19 mouse cellular contexts compared by ENCODE assay signal in the genomic region with DNA sequence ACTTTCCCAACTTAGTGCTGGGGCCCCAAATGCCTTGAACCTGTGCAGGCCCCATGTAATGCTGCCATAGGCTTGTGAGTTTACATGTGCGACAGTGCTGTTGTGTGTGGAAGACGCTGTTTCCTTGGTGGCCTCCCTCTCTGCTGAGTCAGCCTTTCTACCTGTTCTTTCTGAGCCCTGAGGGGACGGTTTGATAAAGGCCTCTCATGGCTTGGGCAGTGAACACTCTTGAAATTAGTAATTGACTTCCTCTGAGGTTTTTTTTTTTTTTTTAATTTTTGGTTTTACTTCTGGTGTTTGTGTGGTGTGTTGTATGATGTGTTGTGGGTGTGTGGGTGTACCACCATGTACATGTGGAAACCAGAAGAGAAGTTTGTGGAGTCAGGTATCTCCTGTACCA.
"Had no signal": no experiment of that assay in that cellular context is flagged by ENCODE, and none has a peak within 500 bp of the region (broad histone marks: within the 10 kb centered on the region; RNA-seq: fewer than 3 reads in every experiment).

No protein-coding gene starts in this region.

- H3K27me3 ChIP-seq: limb, embryonic 12.5 days; limb, embryonic 15.5 days had no signal

- H3K27ac ChIP-seq: limb, embryonic 12.5 days; limb, embryonic 15.5 days; liver, embryonic 14.5 days; macrophage had no signal

- H3K4me3 ChIP-seq: limb, embryonic 12.5 days; limb, embryonic 15.5 days; myocyte had no signal

- H3K9me3 ChIP-seq: limb, embryonic 12.5 days; limb, embryonic 15.5 days had no signal

- H3K4me2 ChIP-seq: limb, embryonic 12.5 days; limb, embryonic 15.5 days; liver, embryonic 11.5 days; lung, embryonic 14.5 days; midbrain, embryonic 11.5 days had no signal

- DNase-seq: kidney, adult 9 months; kidney, postnatal 14 days; kidney, postnatal 4 days; left cerebral cortex, postnatal 4 days; liver, postnatal 0 days; lung, embryonic 14.5 days; midbrain, embryonic 14.5 days; right cerebral cortex, postnatal 4 days; thymus, adult 18-20 months; thymus, postnatal 14 days; thymus, postnatal 4 days had no signal

- ATAC-seq: liver, postnatal 0 days; lung, postnatal 0 days had no signal

- H3K9ac ChIP-seq: limb, embryonic 12.5 days; limb, embryonic 15.5 days; liver, embryonic 14.5 days; liver, postnatal 0 days; lung, embryonic 14.5 days had no signal

- H3K4me1 ChIP-seq: limb, embryonic 12.5 days; limb, embryonic 15.5 days had no signal
